Mouse (Mus musculus) A20 (cell line): Measurements from ENCODE around the gene Mlh3.
A peak's percentile ranks its signal among the peaks of the same experiment; 100 is the strongest.

Experiments
- DNase-seq: peaks from one replicate; pipeline ENCODE4 v3.0.0-alpha.2; 2011; ENCODE audit warnings: low read depth, low spot score

The Mlh3 gene

GRCm38 (mm10) chr12:85227876-85228599 is 42.4 kb downstream of the Mlh3 start:
- no peak for DNase-seq

- DNase-seq: no peak
Observed at GRCm38 (mm10) chr12:85227227-85227626, 43.2 kb downstream of the Mlh3 start.

- DNase-seq: peak; percentile 68
Observed at GRCm38 (mm10) chr12:85219905-85220290, 50.5 kb downstream of the Mlh3 start.

GRCm38 (mm10) chr12:85219236-85219904 is 51.0 kb downstream of the Mlh3 start, which contains the start of gene Eif2b2:
Gene Eif2b2, plus strand, starts transcription at chr12:85219481.
- peak; percentile 97 for DNase-seq

GRCm38 (mm10) chr12:85217733-85218310 is 52.6 kb downstream of the Mlh3 start:
- DNase-seq: no peak

GRCm38 (mm10) chr12:85215031-85215430 is 55.4 kb downstream of the Mlh3 start:
- DNase-seq: no peak

GRCm38 (mm10) chr12:85208687-85209199 is 61.7 kb downstream of the Mlh3 start:
- DNase-seq: peak; percentile 12

GRCm38 (mm10) chr12:85205425-85205824 is 65.0 kb downstream of the Mlh3 start:
- DNase-seq: no peak

GRCm38 (mm10) chr12:85204105-85204504 is 66.3 kb downstream of the Mlh3 start:
- DNase-seq: no peak

- no peak for DNase-seq
Observed at GRCm38 (mm10) chr12:85203699-85204098, 66.7 kb downstream of the Mlh3 start.

GRCm38 (mm10) chr12:85202191-85202590 is 68.2 kb downstream of the Mlh3 start:
- DNase-seq: no peak

- DNase-seq: no peak
Observed at GRCm38 (mm10) chr12:85201830-85202147, 68.6 kb downstream of the Mlh3 start.

- no peak for DNase-seq
Observed at GRCm38 (mm10) chr12:85200929-85201829, 69.2 kb downstream of the Mlh3 start.

- no peak for DNase-seq
Observed at GRCm38 (mm10) chr12:85199954-85200353, 70.4 kb downstream of the Mlh3 start.

GRCm38 (mm10) chr12:85197936-85198335 is 72.5 kb downstream of the Mlh3 start:
- no peak for DNase-seq

GRCm38 (mm10) chr12:85197371-85197770 is 73.0 kb downstream of the Mlh3 start:
- DNase-seq: no peak

- DNase-seq: no peak
Observed at GRCm38 (mm10) chr12:85196191-85196590, 74.2 kb downstream of the Mlh3 start.

GRCm38 (mm10) chr12:85195086-85195485 is 75.3 kb downstream of the Mlh3 start:
- DNase-seq: no peak

- no peak for DNase-seq
Observed at GRCm38 (mm10) chr12:85194623-85195018, 75.8 kb downstream of the Mlh3 start.

GRCm38 (mm10) chr12:85193923-85194622 is 76.3 kb downstream of the Mlh3 start:
- DNase-seq: no peak

GRCm38 (mm10) chr12:85193146-85193545 is 77.3 kb downstream of the Mlh3 start:
- DNase-seq: no peak
